Mouse (Mus musculus): ENCODE results near the gene Usp48.

DNA sequence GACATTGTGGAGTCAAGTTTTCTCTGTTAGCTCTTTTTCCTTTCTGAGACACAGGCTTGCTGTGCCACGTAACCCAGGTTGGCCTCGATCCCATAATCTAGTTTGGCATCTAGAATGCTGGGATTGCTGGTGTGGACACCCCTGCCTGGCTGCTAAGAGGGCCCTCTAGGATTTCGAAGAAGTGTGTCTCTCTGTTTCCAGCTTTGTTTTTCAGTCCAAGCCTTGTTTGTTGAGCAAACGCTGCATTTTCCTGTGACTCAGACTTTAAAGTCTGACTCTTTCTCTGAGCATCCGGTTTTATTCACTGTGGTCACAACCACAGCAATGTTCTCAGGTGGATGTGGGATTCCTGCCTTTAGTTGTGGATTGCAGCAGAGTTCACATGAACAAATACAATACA is 48.0 kb downstream of the Usp48 start:
- TF ChIP-seq FLI1 (IDR thresholded peaks at IDR 0.05; ENCODE audit: low read length) (no peak), GATA1 (IDR thresholded peaks at IDR 0.05; ENCODE audit: borderline replicate concordance, low read length) (no peak)

All from megakaryocyte, embryonic 14.5 days (primary cell).